Mouse (Mus musculus): ENCODE data around the gene Mrps27. TPM values are rescaled to one million over a fixed set of nuclear protein-coding genes. Genes with fewer than 3 reads are reported as not detected.

The Mrps27 gene
- polyA plus RNA-seq, 1 experiment from 2014 or later = 75.2 TPM

GRCm38 (mm10) chr13:99447403-99448199 lies 103.0 kb downstream of the Mrps27 start:
- ATAC-seq (ENCODE audit: insufficient number of reproducible peaks, insufficient read depth, low FRiP score, low read depth) = no peak
- Histone ChIP-seq H3K9ac (ENCODE audit: low read length) (no peak overlapping the region), H3K27ac (replicated peaks in 1 of 2; ENCODE audit: control insufficient read depth in 1 of 2, insufficient read depth in 1 of 2, low read depth in 2 of 2, low read length in 2 of 2) (no peak overlapping the region), H3K4me1 (ENCODE audit: control insufficient read depth in 2 of 2, insufficient read depth in 2 of 2, low read length in 2 of 2) (peaks cover 14 to 37% of the 10 kb centered on the region in 2 experiments), H3K27me3 (ENCODE audit: control insufficient read depth, insufficient read depth, low read length) (no peaks in the 10 kb centered on the region), H3K4me2 (ENCODE audit: low read length) (no peak overlapping the region), H3K4me3 (ENCODE audit: control insufficient read depth in 1 of 2, insufficient read depth in 1 of 2, low read depth in 1 of 2, low read length in 2 of 2) (no peak overlapping the region), H3K9me3 (ENCODE audit: control insufficient read depth, low read length) (no peaks in the 10 kb centered on the region), H3K36me3 (ENCODE audit: control insufficient read depth, insufficient read depth, low read length) (peaks cover 10% of the 10 kb centered on the region; the same call in 1 of the 2 replicates)
- WGBS = 49% methylated on average over 11 of the region's 11 CpGs

- H3K36me3 ChIP-seq (ENCODE audit: control insufficient read depth, insufficient read depth, low read length) = peaks cover 10% of the 10 kb centered on the region; the same call in 1 of the 2 replicates
- no peaks in the 10 kb centered on the region for H3K27me3 ChIP-seq (ENCODE audit: control insufficient read depth, insufficient read depth, low read length)
- no peak overlapping the region for H3K27ac ChIP-seq (replicated peaks in 1 of 2; ENCODE audit: control insufficient read depth in 1 of 2, insufficient read depth in 1 of 2, low read depth in 2 of 2, low read length in 2 of 2)
- H3K9me3 ChIP-seq (ENCODE audit: control insufficient read depth, low read length) = no peaks in the 10 kb centered on the region
- no peak overlapping the region for H3K4me3 ChIP-seq (ENCODE audit: control insufficient read depth in 1 of 2, insufficient read depth in 1 of 2, low read depth in 1 of 2, low read length in 2 of 2)
- H3K9ac ChIP-seq (ENCODE audit: low read length) = no peak overlapping the region
- H3K4me1 ChIP-seq (ENCODE audit: control insufficient read depth in 2 of 2, insufficient read depth in 2 of 2, low read length in 2 of 2) = peaks cover 14 to 37% of the 10 kb centered on the region in 2 experiments
- ATAC-seq (ENCODE audit: insufficient number of reproducible peaks, insufficient read depth, low FRiP score, low read depth) = no peak
- no peak overlapping the region for H3K4me2 ChIP-seq (ENCODE audit: low read length)
- 67% methylated on average over 4 of the region's 4 CpGs for WGBS
Measured at GRCm38 (mm10) chr13:99448278-99448677, 103.7 kb downstream of the Mrps27 start.

GRCm38 (mm10) chr13:99449547-99449946 lies 105.0 kb downstream of the Mrps27 start:
- ATAC-seq (ENCODE audit: insufficient number of reproducible peaks, insufficient read depth, low FRiP score, low read depth) = no peak
- H3K9me3 ChIP-seq (ENCODE audit: control insufficient read depth, low read length) = no peaks in the 10 kb centered on the region
- no peak overlapping the region for H3K9ac ChIP-seq (ENCODE audit: low read length)
- H3K4me2 ChIP-seq (ENCODE audit: low read length) = no peak overlapping the region
- peaks cover 4% of the 10 kb centered on the region; the same call in 1 of the 2 replicates for H3K36me3 ChIP-seq (ENCODE audit: control insufficient read depth, insufficient read depth, low read length)
- H3K4me3 ChIP-seq (ENCODE audit: control insufficient read depth in 1 of 2, insufficient read depth in 1 of 2, low read depth in 1 of 2, low read length in 2 of 2) = no peak overlapping the region
- H3K27ac ChIP-seq (replicated peaks in 1 of 2; ENCODE audit: control insufficient read depth in 1 of 2, insufficient read depth in 1 of 2, low read depth in 2 of 2, low read length in 2 of 2) = no peak overlapping the region
- WGBS = 79% methylated on average over 4 of the region's 4 CpGs
- H3K27me3 ChIP-seq (ENCODE audit: control insufficient read depth, insufficient read depth, low read length) = no peaks in the 10 kb centered on the region
- peaks cover 14 to 36% of the 10 kb centered on the region in 2 experiments for H3K4me1 ChIP-seq (ENCODE audit: control insufficient read depth in 2 of 2, insufficient read depth in 2 of 2, low read length in 2 of 2)

- no peaks in the 10 kb centered on the region for H3K9me3 ChIP-seq (ENCODE audit: control insufficient read depth, low read length)
- H3K27me3 ChIP-seq (ENCODE audit: control insufficient read depth, insufficient read depth, low read length) = no peaks in the 10 kb centered on the region
- H3K4me2 ChIP-seq (ENCODE audit: low read length) = no peak overlapping the region
- no peak for ATAC-seq (ENCODE audit: insufficient number of reproducible peaks, insufficient read depth, low FRiP score, low read depth)
- no peak overlapping the region for H3K4me3 ChIP-seq (ENCODE audit: control insufficient read depth in 1 of 2, insufficient read depth in 1 of 2, low read depth in 1 of 2, low read length in 2 of 2)
- WGBS = 70% methylated on average over 7 of the region's 7 CpGs
- no peak overlapping the region for H3K27ac ChIP-seq (replicated peaks in 1 of 2; ENCODE audit: control insufficient read depth in 1 of 2, insufficient read depth in 1 of 2, low read depth in 2 of 2, low read length in 2 of 2)
- H3K36me3 ChIP-seq (ENCODE audit: control insufficient read depth, insufficient read depth, low read length) = peaks cover 4% of the 10 kb centered on the region; the same call in 1 of the 2 replicates
- H3K4me1 ChIP-seq (ENCODE audit: control insufficient read depth in 2 of 2, insufficient read depth in 2 of 2, low read length in 2 of 2) = peaks cover 16 to 38% of the 10 kb centered on the region in 2 experiments
- no peak overlapping the region for H3K9ac ChIP-seq (ENCODE audit: low read length)
Measured at GRCm38 (mm10) chr13:99450766-99451165, 106.2 kb downstream of the Mrps27 start.

GRCm38 (mm10) chr13:99451276-99451675 lies 106.7 kb downstream of the Mrps27 start:
- Histone ChIP-seq H3K9ac (ENCODE audit: low read length) (no peak overlapping the region), H3K27me3 (ENCODE audit: control insufficient read depth, insufficient read depth, low read length) (no peaks in the 10 kb centered on the region), H3K4me2 (ENCODE audit: low read length) (no peak overlapping the region), H3K27ac (replicated peaks in 1 of 2; ENCODE audit: control insufficient read depth in 1 of 2, insufficient read depth in 1 of 2, low read depth in 2 of 2, low read length in 2 of 2) (no peak overlapping the region), H3K9me3 (ENCODE audit: control insufficient read depth, low read length) (no peaks in the 10 kb centered on the region), H3K4me3 (ENCODE audit: control insufficient read depth in 1 of 2, insufficient read depth in 1 of 2, low read depth in 1 of 2, low read length in 2 of 2) (no peak overlapping the region), H3K36me3 (ENCODE audit: control insufficient read depth, insufficient read depth, low read length) (peaks cover 4% of the 10 kb centered on the region; the same call in 1 of the 2 replicates), H3K4me1 (ENCODE audit: control insufficient read depth in 2 of 2, insufficient read depth in 2 of 2, low read length in 2 of 2) (peaks cover 16 to 36% of the 10 kb centered on the region in 2 experiments)
- 73% methylated on average over 5 of the region's 5 CpGs for WGBS
- ATAC-seq (ENCODE audit: insufficient number of reproducible peaks, insufficient read depth, low FRiP score, low read depth) = no peak

GRCm38 (mm10) chr13:99452444-99452843 lies 107.9 kb downstream of the Mrps27 start:
- Histone ChIP-seq H3K36me3 (ENCODE audit: control insufficient read depth, insufficient read depth, low read length) (peaks cover 4% of the 10 kb centered on the region; the same call in 1 of the 2 replicates), H3K27me3 (ENCODE audit: control insufficient read depth, insufficient read depth, low read length) (no peaks in the 10 kb centered on the region), H3K9ac (ENCODE audit: low read length) (no peak overlapping the region), H3K4me1 (ENCODE audit: control insufficient read depth in 2 of 2, insufficient read depth in 2 of 2, low read length in 2 of 2) (peaks cover 11 to 31% of the 10 kb centered on the region in 2 experiments), H3K9me3 (ENCODE audit: control insufficient read depth, low read length) (no peaks in the 10 kb centered on the region), H3K4me2 (ENCODE audit: low read length) (no peak overlapping the region), H3K27ac (replicated peaks in 1 of 2; ENCODE audit: control insufficient read depth in 1 of 2, insufficient read depth in 1 of 2, low read depth in 2 of 2, low read length in 2 of 2) (no peak overlapping the region), H3K4me3 (ENCODE audit: control insufficient read depth in 1 of 2, insufficient read depth in 1 of 2, low read depth in 1 of 2, low read length in 2 of 2) (no peak overlapping the region)
- 89% methylated on average over 3 of the region's 3 CpGs for whole genome bisulfite sequencing
- no peak for ATAC-seq (ENCODE audit: insufficient number of reproducible peaks, insufficient read depth, low FRiP score, low read depth)

- no peak for ATAC-seq (ENCODE audit: insufficient number of reproducible peaks, insufficient read depth, low FRiP score, low read depth)
- 54% methylated on average over 7 of the region's 7 CpGs for WGBS
- no peak overlapping the region for H3K9ac ChIP-seq (ENCODE audit: low read length)
Measured at GRCm38 (mm10) chr13:99454977-99455376, 110.4 kb downstream of the Mrps27 start.

More at GRCm38 (mm10) chr13:99454977-99455376, 110.4 kb downstream of the Mrps27 start:
- no peak overlapping the region for H3K27ac ChIP-seq (replicated peaks in 1 of 2; ENCODE audit: control insufficient read depth in 1 of 2, insufficient read depth in 1 of 2, low read depth in 2 of 2, low read length in 2 of 2)
- no peaks in the 10 kb centered on the region for H3K27me3 ChIP-seq (ENCODE audit: control insufficient read depth, insufficient read depth, low read length)
- no peak overlapping the region for H3K4me2 ChIP-seq (ENCODE audit: low read length)
- no peak overlapping the region for H3K4me3 ChIP-seq (ENCODE audit: control insufficient read depth in 1 of 2, insufficient read depth in 1 of 2, low read depth in 1 of 2, low read length in 2 of 2)
- peaks cover 10 to 35% of the 10 kb centered on the region in 2 experiments for H3K4me1 ChIP-seq (ENCODE audit: control insufficient read depth in 2 of 2, insufficient read depth in 2 of 2, low read length in 2 of 2)
- H3K9me3 ChIP-seq (ENCODE audit: control insufficient read depth, low read length) = no peaks in the 10 kb centered on the region
- peaks cover 4% of the 10 kb centered on the region; the same call in 1 of the 2 replicates for H3K36me3 ChIP-seq (ENCODE audit: control insufficient read depth, insufficient read depth, low read length)

Measured in heart, embryonic 14.5 days (tissue).